Mouse (Mus musculus) left cerebral cortex, postnatal 14 days (tissue): ENCODE measurements around the gene Olfr275. TPM values are rescaled to one million over a fixed set of nuclear protein-coding genes. Genes with fewer than 3 reads are reported as not detected.
"Not testable (repeated sequence)": the region's sequence is repeated elsewhere in the genome, so short reads cannot be mapped to it uniquely, and the experiment has no call there.

ENCODE experiments used
- DNase-seq, 2 experiments: peaks; one replicate each; pipeline ENCODE4 v3.0.0; 2021 to 2022; ENCODE audit warnings: low spot score in 2 of 2, mixed read lengths in 1 of 2
- intact Hi-C: fragments of 180-260 bp; cut with DNase I; formaldehyde crosslinking; loops from one replicate; pipeline ENCODE4 v1.15.1; 2025
- long read RNA-seq, 2 experiments: library from polyadenylated mRNA; stranded (forward); transcript quantifications; one replicate each; pipeline ENCODE4 v2.0.0; 2021
- total RNA-seq, 2 experiments: library from RNA; stranded (reverse); gene quantifications; 2 replicates each; pipeline ENCODE4 v1.2.3; 2021

Gene Olfr275
- total RNA-seq, result not detected
- long read RNA-seq, experiment 1, result 0 reads
- long read RNA-seq, experiment 2, result 0 reads

- no peak for DNase-seq
- intact Hi-C loops, result no loop called here
Observed at GRCm38 (mm10) chr4:52814304-52814703, at the start of gene Olfr275. TSS of gene Olfr275 (plus strand) at chr4:52814604.

GRCm38 (mm10) chr4:52765612-52766011 lies 48.8 kb upstream of the Olfr275 start:
- DNase-seq, result no peak
- intact Hi-C loops, result no loop called here

- DNase-seq, result peak in 1 of 2 experiments; percentile 9
- intact Hi-C loops, result no loop called here
Observed at GRCm38 (mm10) chr4:52772186-52772585, 42.2 kb upstream of the Olfr275 start.

- intact Hi-C loops, result no loop called here
- DNase-seq, result no peak
Observed at GRCm38 (mm10) chr4:52800013-52800412, 14.4 kb upstream of the Olfr275 start.

- DNase-seq, result peak; percentile 7 to 47
- intact Hi-C loops, result no loop called here
Observed at GRCm38 (mm10) chr4:52811871-52812270, 2.5 kb upstream of the Olfr275 start.

- intact Hi-C loops, result no loop called here
Observed at GRCm38 (mm10) chr4:52821375-52821774, 7.0 kb downstream of the Olfr275 start.

GRCm38 (mm10) chr4:52845411-52845810 lies 31.0 kb downstream of the Olfr275 start:
- intact Hi-C loops, DNase-seq: not testable (repeated sequence)

More at GRCm38 (mm10) chr4:52821375-52821774, 7.0 kb downstream of the Olfr275 start:
- no peak for DNase-seq

- intact Hi-C loops, result no loop called here
- no peak for DNase-seq
Observed at GRCm38 (mm10) chr4:52849039-52849635, 34.7 kb downstream of the Olfr275 start.

- no peak for DNase-seq
Observed at GRCm38 (mm10) chr4:52849672-52850071, 35.3 kb downstream of the Olfr275 start.

GRCm38 (mm10) chr4:52859136-52859535 lies 44.7 kb downstream of the Olfr275 start, which contains the start of gene Olfr273:
TSS of gene Olfr273 (minus strand) at chr4:52859236.
- DNase-seq, result no peak

More at GRCm38 (mm10) chr4:52849672-52850071, 35.3 kb downstream of the Olfr275 start:
- intact Hi-C loops, result no loop called here

GRCm38 (mm10) chr4:52864156-52864555 lies 49.8 kb downstream of the Olfr275 start:
- peak; percentile 13 to 14 for DNase-seq
- intact Hi-C loops, result no loop called here

More at GRCm38 (mm10) chr4:52859136-52859535, 44.7 kb downstream of the Olfr275 start, which contains the start of gene Olfr273:
- intact Hi-C loops, result no loop called here

Other genes starting within 250 kb of the Olfr275 start
- gene Toporsl, start 218.3 kb upstream of the Olfr275 start, total RNA-seq, result not detected
- gene Olfr273, start 44.6 kb downstream of the Olfr275 start, total RNA-seq, result not detected
- gene Olfr272, start 104.6 kb downstream of the Olfr275 start, total RNA-seq, result not detected
- not detected for gene Olfr270, start 149.9 kb downstream of the Olfr275 start, total RNA-seq
- not detected for gene Nipsnap3a, start 174.7 kb downstream of the Olfr275 start, total RNA-seq
- gene Nipsnap3b, start 197.3 kb downstream of the Olfr275 start, total RNA-seq, result 10 to 100 TPM; 14.2 to 15.9 TPM